Mouse (Mus musculus) MEL (cell line): ENCODE measurements at regions not wholly inside any gene's neighbourhood (a gene's known extent, or its start where the extent isn't known, plus 50 kb on each side); places are given as distances from the start of the nearest gene placed in this dataset.

Experiments used
- CHD2 ChIP-seq: IDR thresholded peaks from 2 replicates; pipeline ENCODE4 v1.6.1; 2011; ENCODE audit warnings: low read length, improper control_type of control experiment
- CTCF ChIP-seq, 3 experiments: IDR thresholded peaks in 2 of 3; conservative IDR thresholded peaks in 1 of 3; 2 replicates each; pipeline ENCODE4 v1.5.1; 2011 to 2012; ENCODE audit warnings: low read length in 3 of 3, low read depth in 2 of 3, mild to moderate bottlenecking in 2 of 3, improper control_type of control experiment in 1 of 3, inconsistent platforms in 1 of 3, mixed read lengths in 1 of 3, moderate library complexity in 1 of 3; ENCODE audit not compliant: control insufficient read depth in 1 of 3, insufficient read depth in 1 of 3, poor library complexity in 1 of 3, severe bottlenecking in 1 of 3
- EP300 ChIP-seq, 2 experiments: IDR thresholded peaks; 2 replicates each; pipeline ENCODE4 v1.6.1; 2011; ENCODE audit warnings: improper control_type of control experiment in 2 of 2, low read length in 2 of 2, low read depth in 1 of 2, mild to moderate bottlenecking in 1 of 2
- GATA1 ChIP-seq: IDR thresholded peaks from 2 replicates; pipeline ENCODE4 v1.6.1; 2011; ENCODE audit warnings: low read depth, low read length, improper control_type of control experiment
- MAFK ChIP-seq: IDR thresholded peaks from 2 replicates; pipeline ENCODE4 v1.6.1; 2011; ENCODE audit warnings: low read depth, mild to moderate bottlenecking, low read length, improper control_type of control experiment, borderline replicate concordance
- MAX ChIP-seq: IDR thresholded peaks from 2 replicates; pipeline ENCODE4 v1.6.1; 2011; ENCODE audit warnings: low read length, improper control_type of control experiment
- MEF2A ChIP-seq: IDR thresholded peaks from 2 replicates; pipeline ENCODE4 v1.6.1; 2014; ENCODE audit warnings: low read depth, mild to moderate bottlenecking, inconsistent platforms, low read length, improper control_type of control experiment; ENCODE audit not compliant: poor library complexity, insufficient replicate concordance, severe bottlenecking; ENCODE audit errors: extremely low read depth
- NRF1 ChIP-seq: IDR thresholded peaks from 2 replicates; pipeline ENCODE4 v1.6.1; 2014; ENCODE audit warnings: low read depth, mild to moderate bottlenecking, inconsistent platforms, low read length, improper control_type of control experiment, moderate library complexity; ENCODE audit not compliant: poor library complexity, insufficient read depth, severe bottlenecking
- POLR2A ChIP-seq, 2 experiments: IDR thresholded peaks; 2 replicates each; pipeline ENCODE4 v1.6.1; 2011 to 2012; ENCODE audit warnings: low read length in 2 of 2, mild to moderate bottlenecking in 2 of 2, control low read depth in 1 of 2, improper control_type of control experiment in 1 of 2, low read depth in 1 of 2, moderate library complexity in 1 of 2; ENCODE audit not compliant: control insufficient read depth in 1 of 2, insufficient read depth in 1 of 2, poor library complexity in 1 of 2
- TCF12 ChIP-seq: IDR thresholded peaks from 2 replicates; pipeline ENCODE4 v1.6.1; 2014; ENCODE audit warnings: low read depth, mild to moderate bottlenecking, inconsistent platforms, low read length, improper control_type of control experiment, moderate library complexity
- UBTF ChIP-seq: IDR thresholded peaks from 2 replicates; pipeline ENCODE4 v1.6.1; 2012; ENCODE audit warnings: low read depth, mild to moderate bottlenecking, inconsistent platforms, low read length, improper control_type of control experiment, moderate library complexity, borderline replicate concordance; ENCODE audit not compliant: insufficient read depth
- USF2 ChIP-seq, 2 experiments: IDR thresholded peaks; 2 replicates each; pipeline ENCODE4 v1.6.1; 2011 to 2012; ENCODE audit warnings: improper control_type of control experiment in 2 of 2, low read length in 2 of 2, borderline replicate concordance in 1 of 2, inconsistent platforms in 1 of 2, low read depth in 1 of 2, mild to moderate bottlenecking in 1 of 2; ENCODE audit not compliant: insufficient read depth in 1 of 2
- ZKSCAN1 ChIP-seq: IDR thresholded peaks from 2 replicates; pipeline ENCODE4 v1.6.1; 2012; ENCODE audit warnings: low read depth, mild to moderate bottlenecking, inconsistent platforms, low read length, improper control_type of control experiment, moderate library complexity
- ZMIZ1 ChIP-seq: IDR thresholded peaks from 2 replicates; pipeline ENCODE4 v1.6.1; 2012; ENCODE audit warnings: low read depth, mild to moderate bottlenecking, inconsistent platforms, low read length, improper control_type of control experiment, moderate library complexity

GRCm38 (mm10) chr17:88131980-88132379 is 66.9 kb upstream of the Fbxo11 start:
- TF ChIP-seq CHD2 (no peak), MEF2A (no peak), POLR2A (IDR thresholded peaks at IDR 0.05; ENCODE audit: control insufficient read depth in 1 of 2, insufficient read depth in 1 of 2, low read depth in 1 of 2, low read length in 2 of 2, poor library complexity in 1 of 2) (no peak), CTCF (IDR thresholded peaks at IDR 0.05 in 2 of 3, conservative IDR thresholded peaks at IDR 0.05 in 1 of 3; ENCODE audit: control insufficient read depth in 1 of 3, insufficient read depth in 1 of 3, low read depth in 2 of 3, low read length in 3 of 3, poor library complexity in 1 of 3, severe bottlenecking in 1 of 3) (no peak), ZMIZ1 (no peak), NRF1 (no peak), ZKSCAN1 (no peak), GATA1 (no peak), EP300 (IDR thresholded peaks at IDR 0.05; ENCODE audit: low read depth in 1 of 2, low read length in 2 of 2) (no peak), MAFK (no peak), MAX (no peak), USF2 (IDR thresholded peaks at IDR 0.05; ENCODE audit: borderline replicate concordance in 1 of 2, insufficient read depth in 1 of 2, low read depth in 1 of 2, low read length in 2 of 2) (no peak), TCF12 (no peak), UBTF (no peak)
